ENCODE assay signal across 9 mouse cellular contexts in the genomic region with DNA sequence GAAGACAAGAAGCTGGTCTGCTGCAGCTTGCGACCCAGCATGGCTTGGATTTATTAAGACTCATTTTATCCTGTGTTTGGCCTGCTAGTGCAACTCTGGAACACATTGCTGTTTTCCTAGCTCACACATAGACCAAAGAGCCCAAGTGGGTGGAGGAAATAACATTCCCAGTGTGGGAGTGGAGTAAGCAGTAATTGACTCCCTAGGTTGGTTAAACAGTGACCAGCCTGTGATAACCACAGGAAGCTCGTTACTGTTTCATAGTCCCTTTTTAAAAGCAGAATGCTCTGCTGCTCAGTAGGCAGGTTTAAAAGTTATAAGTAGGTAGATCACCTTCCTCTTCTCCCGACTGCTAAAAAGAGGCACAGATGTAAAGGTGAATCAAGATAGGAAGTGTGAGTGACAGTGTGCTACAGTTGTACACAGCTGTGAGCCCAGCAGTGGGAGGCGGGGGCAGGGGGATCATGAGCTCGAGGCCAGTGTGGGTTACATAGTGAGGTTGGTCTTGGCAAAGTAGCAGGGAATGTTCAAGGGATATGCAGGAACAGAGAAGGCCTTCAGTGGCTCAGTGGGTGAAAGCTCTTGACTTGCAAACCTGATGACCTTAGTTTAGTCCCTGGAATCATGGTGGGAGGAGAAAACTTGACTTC. TPM values are rescaled to one million over a fixed set of nuclear protein-coding genes. Genes with fewer than 3 reads are reported as not detected.
A peak's percentile ranks its signal among the peaks of the same experiment; 100 is the strongest.
DNase-seq lines count a peak whose midpoint lies in the region; ATAC-seq and TF ChIP-seq lines count a peak whose summit lies in the region.
"Had no signal": no experiment of that assay in that cellular context is flagged by ENCODE, and none has a peak within 500 bp of the region (broad histone marks: within the 10 kb centered on the region; RNA-seq: fewer than 3 reads in every experiment).

No protein-coding gene starts in this region.

- H3K36me3 ChIP-seq in CH12.LX (replicated peaks in 1 of 2; ENCODE audit: control insufficient read depth in 1 of 2, insufficient read depth in 1 of 2, low read length in 1 of 2) = peaks cover 41 to 70% of the 10 kb centered on the region in 2 experiments
- peaks cover 72% of the 10 kb centered on the region for H3K36me3 ChIP-seq in liver, embryonic 13.5 days

- H3K27ac ChIP-seq in CH12.LX (ENCODE audit: insufficient read depth, low read depth) = peak overlapping the region; percentile 86
- H3K27ac ChIP-seq in liver, embryonic 13.5 days = peak overlapping the region; percentile 76

- DNase-seq in A20 (ENCODE audit: low read depth, low spot score) (peak; percentile 70), CH12.LX (ENCODE audit: extremely low read depth) (no peak)
- DNase-seq in liver, embryonic 13.5 days = no peak
- DNase-seq in right cerebral cortex, postnatal 10 days (ENCODE audit: low spot score in 2 of 2) = no peak
- DNase-seq in left cerebral cortex, postnatal 25 days (ENCODE audit: low spot score in 2 of 2) = no peak
- DNase-seq in gastrocnemius, adult 8-10 months (ENCODE audit: low spot score in 2 of 2) = no peak
- DNase-seq: gastrocnemius, postnatal 10 days had no signal

- no peaks in the 10 kb centered on the region for H3K9me3 ChIP-seq in CH12.LX (replicated peaks; ENCODE audit: low read length)
- no peaks in the 10 kb centered on the region for H3K9me3 ChIP-seq in liver, embryonic 13.5 days (replicated peaks)

- dilution Hi-C loops in CH12.LX (cut with MboI; ENCODE audit: extremely low pct_ligation_motif_present, extremely low pct_unique_long_range_greater_than_20kb, low sequenced_read_pairs) = no loop called here

- no peak for TF ChIP-seq EP300 in CH12.LX (IDR thresholded peaks at IDR 0.05; ENCODE audit: low read length)

- H3K9ac ChIP-seq in CH12.LX (ENCODE audit: insufficient read depth, low read depth) = peak overlapping the region; percentile 72
- H3K9ac ChIP-seq in liver, embryonic 13.5 days = no peak overlapping the region

- no peak overlapping the region for H3K4me3 ChIP-seq in CH12.LX (replicated peaks in 1 of 3; ENCODE audit: low read depth in 2 of 3, low read length in 2 of 3, poor library complexity in 1 of 3)
- H3K4me3 ChIP-seq in liver, embryonic 13.5 days (replicated peaks) = no peak overlapping the region

- intact Hi-C loops in left cerebral cortex, postnatal 25 days (cut with DNase I) = no loop called here

- H3K27me3 ChIP-seq in CH12.LX (replicated peaks) = no peaks in the 10 kb centered on the region
- no peaks in the 10 kb centered on the region for H3K27me3 ChIP-seq in liver, embryonic 13.5 days

- peaks cover 15 to 60% of the 10 kb centered on the region in 2 experiments for H3K4me1 ChIP-seq in CH12.LX (ENCODE audit: control insufficient read depth in 1 of 2, insufficient read depth in 2 of 2)
- peaks cover 43% of the 10 kb centered on the region for H3K4me1 ChIP-seq in liver, embryonic 13.5 days (replicated peaks)

- in situ Hi-C loops in CH12.LX (cut with MboI; ENCODE audit: low pct_ligation_motif_present, low pct_unique_long_range_greater_than_20kb, low sequenced_read_pairs) = no loop called here

- TF ChIP-seq RAD21 in CH12.LX (IDR thresholded peaks at IDR 0.05; ENCODE audit: low read depth, low read length) = no peak

- 42% methylated on average over 5 of the region's 5 CpGs for WGBS in liver, embryonic 13.5 days (ENCODE audit: insufficient replicate concordance)

- peak overlapping the region; percentile 84 for H3K4me2 ChIP-seq in CH12.LX (ENCODE audit: insufficient read depth, low read depth, poor library complexity, severe bottlenecking)
- peak overlapping the region; percentile 13 for H3K4me2 ChIP-seq in liver, embryonic 13.5 days

- no peak for TF ChIP-seq CTCF in CH12.LX (conservative IDR thresholded peaks at IDR 0.05 in 1 of 2, IDR thresholded peaks at IDR 0.05 in 1 of 2; ENCODE audit: low read depth in 2 of 2, low read length in 2 of 2)

- no peak for TF ChIP-seq POLR2A in CH12.LX (IDR thresholded peaks at IDR 0.05; ENCODE audit: low read depth, low read length)

- peaks cover 51% of the 10 kb centered on the region for H3K79me2 ChIP-seq in CH12.LX (replicated peaks; ENCODE audit: control insufficient read depth, extremely low read depth, insufficient read depth, poor library complexity, severe bottlenecking)

- ATAC-seq in inflammation-experienced regulatory T-cells, adult 6 months = peak; percentile 9
- peak; percentile 59 for ATAC-seq in liver, embryonic 13.5 days (ENCODE audit: low read depth)

TF ChIP-seq in CH12.LX, 34 proteins besides CTCF, POLR2A, EP300 and RAD21:
- TF ChIP-seq BHLHE40 (IDR thresholded peaks at IDR 0.05; ENCODE audit: low read depth, low read length) (peak; percentile 12; the same call in 1 of the 2 replicates), KAT2A (IDR thresholded peaks at IDR 0.05; ENCODE audit: insufficient replicate concordance, low read length) (no peak)

RNA-seq across cellular contexts. Expression of gene Arpc2, which starts 13.6 kb away (rescaled TPM):
- total RNA-seq in CH12.LX (2012; rRNA removed) = 218 and 234 TPM in 2 replicates
- 455 and 462 TPM in 2 replicates for total RNA-seq in CH12.LX (2014; rRNA removed)
- 504 and 522 TPM in 2 replicates for polyA plus RNA-seq in CH12.LX (2012; ENCODE audit: insufficient read length, low read depth)
- polyA plus RNA-seq in inflammation-experienced regulatory T-cells, adult 6 months (2017; shearing (Covaris generic)) = 100 to 1,000 TPM; 611 to 878 (median 637) TPM
- 226 and 264 TPM in 2 replicates for polyA plus RNA-seq in liver, embryonic 13.5 days (2015; fragmentation: Nextera tagmentation; extraction: Ambion mirVana)
- total RNA-seq in left cerebral cortex, postnatal 25 days (2021) = 100 to 1,000 TPM; 266 to 287 TPM
- total RNA-seq in gastrocnemius, adult 8-10 months (2022) = 10 to 100 TPM; 70.0 to 81.5 (median 72.2) TPM

RNA-seq across cellular contexts. Expression of gene Gpbar1, which starts 28.9 kb away (rescaled TPM):
- total RNA-seq in CH12.LX (2012; rRNA removed) = 0.21 TPM in 1 of 2 replicates, not detected in the other
- not detected in 2 replicates for total RNA-seq in CH12.LX (2014; rRNA removed)
- polyA plus RNA-seq in CH12.LX (2012; ENCODE audit: insufficient read length, low read depth) = not detected in 2 replicates
- polyA plus RNA-seq in inflammation-experienced regulatory T-cells, adult 6 months (2017; shearing (Covaris generic)) = under 1 TPM in 1 of 3 experiments, not detected in 2; 0.34 TPM
- 0.64 and 0.75 TPM in 2 replicates for polyA plus RNA-seq in liver, embryonic 13.5 days (2015; fragmentation: Nextera tagmentation; extraction: Ambion mirVana)
- total RNA-seq in left cerebral cortex, postnatal 25 days (2021) = not detected
- not detected for total RNA-seq in gastrocnemius, adult 8-10 months (2022)
- total RNA-seq: adrenal gland, adult 2 months had no signal

RNA-seq across cellular contexts. Expression of gene Aamp, which starts 35.1 kb away (rescaled TPM):
- 151 and 163 TPM in 2 replicates for total RNA-seq in CH12.LX (2012; rRNA removed)
- 103 and 108 TPM in 2 replicates for total RNA-seq in CH12.LX (2014; rRNA removed)
- polyA plus RNA-seq in CH12.LX (2012; ENCODE audit: insufficient read length, low read depth) = 172 and 193 TPM in 2 replicates
- 100 to 1,000 TPM; 150 to 222 (median 210) TPM for polyA plus RNA-seq in inflammation-experienced regulatory T-cells, adult 6 months (2017; shearing (Covaris generic))
- polyA plus RNA-seq in liver, embryonic 13.5 days (2015; fragmentation: Nextera tagmentation; extraction: Ambion mirVana) = 104 and 107 TPM in 2 replicates
- total RNA-seq in left cerebral cortex, postnatal 25 days (2021) = 100 to 1,000 TPM; 137 to 139 TPM
- total RNA-seq in gastrocnemius, adult 8-10 months (2022) = 10 to 100 TPM; 73.2 to 88.7 (median 78.0) TPM

RNA-seq across cellular contexts. Expression of gene Pnkd, which starts 35.3 kb away (rescaled TPM):
- total RNA-seq in CH12.LX (2012; rRNA removed) (117 and 154 TPM in 2 replicates), CH12.LX (2014; rRNA removed) (42.7 and 45.5 TPM in 2 replicates)
- 263 and 318 TPM in 2 replicates for polyA plus RNA-seq in CH12.LX (2012; ENCODE audit: insufficient read length, low read depth)
- polyA plus RNA-seq in inflammation-experienced regulatory T-cells, adult 6 months (2017; shearing (Covaris generic)) = 100 to 1,000 TPM in 1 of 3 experiments, 10 to 100 TPM in 2; 90.4 to 101 (median 95.6) TPM
- polyA plus RNA-seq in liver, embryonic 13.5 days (2015; fragmentation: Nextera tagmentation; extraction: Ambion mirVana) = 36.5 and 39.8 TPM in 2 replicates
- total RNA-seq in left cerebral cortex, postnatal 25 days (2021) = 100 to 1,000 TPM; 151 to 152 TPM
- 10 to 100 TPM; 51.9 to 56.2 (median 53.1) TPM for total RNA-seq in gastrocnemius, adult 8-10 months (2022)

RNA-seq across cellular contexts. Expression of gene Cxcr1, which starts 55.0 kb away (rescaled TPM):
- total RNA-seq in CH12.LX (2012; rRNA removed) = not detected in 2 replicates
- not detected in 2 replicates for total RNA-seq in CH12.LX (2014; rRNA removed)
- not detected in 2 replicates for polyA plus RNA-seq in CH12.LX (2012; ENCODE audit: insufficient read length, low read depth)
- not detected for polyA plus RNA-seq in inflammation-experienced regulatory T-cells, adult 6 months (2017; shearing (Covaris generic))
- not detected in 2 replicates for polyA plus RNA-seq in liver, embryonic 13.5 days (2015; fragmentation: Nextera tagmentation; extraction: Ambion mirVana)
- not detected for total RNA-seq in left cerebral cortex, postnatal 25 days (2021)
- total RNA-seq in gastrocnemius, adult 8-10 months (2022) = not detected
- total RNA-seq: adrenal gland, adult 2 months; gastrocnemius, postnatal 10 days had no signal
- polyA plus RNA-seq: adrenal gland, adult 2 months had no signal
